Mouse (Mus musculus) testis, adult 2 months (tissue): ENCODE measurements at regions not wholly inside any gene's neighbourhood (a gene's known extent, or its start where the extent isn't known, plus 50 kb on each side); places are given as distances from the start of the nearest gene placed in this dataset.

ENCODE experiments used
- H3K27ac ChIP-seq: fragments of 200-500 bp; 2 replicates; pipeline ENCODE4 v1.5.1; 2012; ENCODE audit warnings: low read depth, low read length; ENCODE audit not compliant: control insufficient read depth, insufficient read depth
- H3K27me3 ChIP-seq: fragments of 200-500 bp; 2 replicates; pipeline ENCODE4 v1.6.1; 2012; ENCODE audit warnings: mild to moderate bottlenecking, low read length, moderate library complexity; ENCODE audit not compliant: control insufficient read depth, insufficient read depth
- H3K36me3 ChIP-seq: fragments of 200-500 bp; 2 replicates; pipeline ENCODE4 v1.6.1; 2012; ENCODE audit warnings: mild to moderate bottlenecking, low read length; ENCODE audit not compliant: control insufficient read depth, insufficient read depth
- H3K4me1 ChIP-seq: fragments of 200-500 bp; 2 replicates; pipeline ENCODE4 v1.6.1; 2012; ENCODE audit warnings: low read length; ENCODE audit not compliant: control insufficient read depth, insufficient read depth
- H3K4me3 ChIP-seq: fragments of 200-500 bp; 2 replicates; pipeline ENCODE4 v1.5.1; 2012; ENCODE audit warnings: low read depth, mild to moderate bottlenecking, low read length, moderate library complexity, mixed read lengths; ENCODE audit not compliant: control insufficient read depth
- CTCF ChIP-seq: fragments of 200-500 bp; IDR thresholded peaks from 2 replicates; pipeline ENCODE4 v1.5.1; 2012; ENCODE audit warnings: low read depth, mild to moderate bottlenecking, inconsistent platforms, low read length, moderate library complexity; ENCODE audit not compliant: control insufficient read depth, insufficient read depth, insufficient replicate concordance
- POLR2A ChIP-seq: fragments of 200-500 bp; IDR thresholded peaks from 2 replicates; pipeline ENCODE4 v1.6.1; 2012; ENCODE audit warnings: low read depth, mild to moderate bottlenecking, inconsistent platforms, low read length, moderate library complexity; ENCODE audit not compliant: control insufficient read depth

- Histone ChIP-seq H3K4me1 (no peaks in the 10 kb centered on the region), H3K27ac (no peak overlapping the region), H3K36me3 (no peaks in the 10 kb centered on the region), H3K4me3 (no peak overlapping the region), H3K27me3 (no peaks in the 10 kb centered on the region)
- no peak for TF ChIP-seq POLR2A
- TF ChIP-seq CTCF = no peak
Observed at GRCm38 (mm10) chr13:72715959-72716680, 87.5 kb downstream of the Irx2 start.

GRCm38 (mm10) chr13:72727126-72727525 is 98.5 kb downstream of the Irx2 start:
- Histone ChIP-seq H3K4me1 (no peaks in the 10 kb centered on the region), H3K27me3 (no peaks in the 10 kb centered on the region), H3K36me3 (no peaks in the 10 kb centered on the region), H3K4me3 (no peak overlapping the region), H3K27ac (no peak overlapping the region)
- no peak for TF ChIP-seq POLR2A
- TF ChIP-seq CTCF = no peak

GRCm38 (mm10) chr13:72735916-72736315 is 107.3 kb downstream of the Irx2 start:
- H3K27ac ChIP-seq = no peak overlapping the region
- no peaks in the 10 kb centered on the region for H3K4me1 ChIP-seq
- TF ChIP-seq CTCF (no peak), POLR2A (no peak)
- H3K36me3 ChIP-seq = no peaks in the 10 kb centered on the region
- H3K27me3 ChIP-seq = no peaks in the 10 kb centered on the region
- no peak overlapping the region for H3K4me3 ChIP-seq

GRCm38 (mm10) chr13:72736992-72737391 is 108.4 kb downstream of the Irx2 start:
- H3K27ac ChIP-seq = no peak overlapping the region
- H3K4me3 ChIP-seq = no peak overlapping the region
- H3K36me3 ChIP-seq = no peaks in the 10 kb centered on the region
- no peaks in the 10 kb centered on the region for H3K27me3 ChIP-seq
- TF ChIP-seq CTCF = no peak
- TF ChIP-seq POLR2A = no peak
- H3K4me1 ChIP-seq = no peaks in the 10 kb centered on the region

GRCm38 (mm10) chr13:72747187-72747586 is 118.6 kb downstream of the Irx2 start:
- Histone ChIP-seq H3K27ac (no peak overlapping the region), H3K36me3 (no peaks in the 10 kb centered on the region), H3K4me3 (no peak overlapping the region), H3K4me1 (no peaks in the 10 kb centered on the region), H3K27me3 (no peaks in the 10 kb centered on the region)
- no peak for TF ChIP-seq POLR2A
- TF ChIP-seq CTCF = no peak

- Histone ChIP-seq H3K27me3 (no peaks in the 10 kb centered on the region), H3K4me1 (no peaks in the 10 kb centered on the region), H3K27ac (no peak overlapping the region), H3K4me3 (no peak overlapping the region), H3K36me3 (no peaks in the 10 kb centered on the region)
- TF ChIP-seq CTCF (no peak), POLR2A (no peak)
Observed at GRCm38 (mm10) chr13:72755036-72755435, 126.4 kb downstream of the Irx2 start.

- H3K27me3 ChIP-seq = no peaks in the 10 kb centered on the region
- H3K27ac ChIP-seq = no peak overlapping the region
- H3K36me3 ChIP-seq = no peaks in the 10 kb centered on the region
- no peak overlapping the region for H3K4me3 ChIP-seq
- TF ChIP-seq CTCF = no peak
- no peak for TF ChIP-seq POLR2A
- no peaks in the 10 kb centered on the region for H3K4me1 ChIP-seq
Observed at GRCm38 (mm10) chr13:72762481-72762880, 133.9 kb downstream of the Irx2 start.

- no peak overlapping the region for H3K4me3 ChIP-seq
- no peaks in the 10 kb centered on the region for H3K36me3 ChIP-seq
- no peaks in the 10 kb centered on the region for H3K27me3 ChIP-seq
- TF ChIP-seq CTCF (no peak), POLR2A (no peak)
- no peaks in the 10 kb centered on the region for H3K4me1 ChIP-seq
- H3K27ac ChIP-seq = no peak overlapping the region
Observed at GRCm38 (mm10) chr13:72763337-72763736, 134.7 kb downstream of the Irx2 start.
